Mouse (Mus musculus) hindbrain, postnatal 0 days (tissue): ENCODE results near the gene Krt10. TPM values are rescaled to one million over a fixed set of nuclear protein-coding genes. Genes with fewer than 3 reads are reported as not detected.

ENCODE experiments used
- ATAC-seq: fragments of 200-750 bp; cut with Nextera tagmentation; 2 replicates; pipeline ENCODE4 v1.8.0; 2017; ENCODE audit warnings: mild to moderate bottlenecking, moderate TSS enrichment, moderate library complexity
- DNase-seq: peaks from one replicate; pipeline ENCODE4 v3.0.0-alpha.2; 2015; ENCODE audit warnings: low spot score
- H3K27ac ChIP-seq: fragments of 300-500 bp; sonication (generic); 2 replicates; pipeline ENCODE4 v1.5.1; 2014; ENCODE audit warnings: mild to moderate bottlenecking
- H3K27me3 ChIP-seq: fragments of 300-500 bp; sonication (generic); 2 replicates; pipeline ENCODE4 v1.6.1; 2014; ENCODE audit warnings: low read length, mixed read lengths; ENCODE audit not compliant: insufficient read depth
- H3K36me3 ChIP-seq: fragments of 300-500 bp; sonication (generic); 2 replicates; pipeline ENCODE4 v1.6.1; 2014; ENCODE audit warnings: low read length, mixed read lengths; ENCODE audit not compliant: insufficient read depth
- H3K4me1 ChIP-seq: fragments of 300-500 bp; sonication (generic); 2 replicates; pipeline ENCODE4 v1.6.1; 2014; ENCODE audit warnings: antibody characterized with exemption, low read length, mixed read lengths; ENCODE audit not compliant: insufficient read depth
- H3K4me2 ChIP-seq: fragments of 300-500 bp; sonication (generic); 2 replicates; pipeline ENCODE4 v1.6.1; 2014; ENCODE audit warnings: low read depth, mild to moderate bottlenecking, low read length, moderate library complexity, mixed read lengths
- H3K4me3 ChIP-seq: fragments of 300-500 bp; sonication (generic); 2 replicates; pipeline ENCODE4 v1.5.1; 2014; ENCODE audit warnings: low read length
- H3K9ac ChIP-seq: fragments of 300-500 bp; sonication (generic); replicated peaks from 2 replicates; pipeline ENCODE4 v1.6.1; 2014; ENCODE audit warnings: mild to moderate bottlenecking, low read length, moderate library complexity, mixed read lengths
- H3K9me3 ChIP-seq: fragments of 300-500 bp; sonication (generic); 2 replicates; pipeline ENCODE4 v1.6.1; 2016; ENCODE audit warnings: low read length, mixed read lengths
- CTCF ChIP-seq: IDR thresholded peaks from 2 replicates; pipeline ENCODE4 v1.5.1; 2016; ENCODE audit warnings: antibody characterized with exemption, control low read depth, low read depth
- WGBS: fragments of 180-500 bp; shearing (Covaris S2); extraction: QIAGEN DNeasy Blood & Tissue Kit; methylation state at CpG from one replicate; pipeline ENCODE4 v1.1.7; 2014; 5-methylcytosine and 5-hydroxymethylcytosine counted together
- polyA plus RNA-seq: library from polyadenylated mRNA; unstranded; fragments of >200 nt; fragmentation: Nextera tagmentation; extraction: Ambion mirVana; gene quantifications from 2 replicates; pipeline ENCODE4 v1.2.1, GENCODE M21; 2015
- total RNA-seq: library from RNA; depleted of rRNA; stranded (reverse); fragments of >200 nt; gene quantifications from 2 replicates; pipeline ENCODE4 v1.2.3, GENCODE M21; 2014

Gene Krt10
- total and polyA plus RNA-seq, 2 experiments from 2014 or later, result 1.7 to 40.4 TPM

DNA sequence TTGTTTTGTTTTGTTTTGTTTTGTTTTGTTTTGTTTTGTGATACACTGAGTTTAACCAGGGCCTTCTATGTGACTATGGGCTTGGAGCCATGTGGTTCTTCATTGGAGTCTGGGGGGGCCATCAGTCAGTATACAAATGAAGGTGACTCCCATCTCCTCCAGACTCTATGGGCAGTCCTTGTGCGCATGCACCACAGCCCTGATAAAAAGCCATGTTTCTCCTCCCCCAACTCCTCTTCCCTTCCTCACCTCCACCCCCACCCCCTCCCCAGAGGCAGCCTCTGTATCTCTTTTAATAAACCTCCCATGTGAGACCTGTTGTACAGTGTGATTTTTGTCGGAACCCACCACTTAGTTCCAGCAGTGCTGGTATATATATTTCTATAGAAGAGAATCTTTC is 7.5 kb upstream of the Krt10 start:
- Histone ChIP-seq H3K27ac (no peak overlapping the region), H3K4me2 (no peak overlapping the region), H3K4me3 (no peak overlapping the region), H3K36me3 (no peaks in the 10 kb centered on the region), H3K27me3 (no peaks in the 10 kb centered on the region), H3K4me1 (no peaks in the 10 kb centered on the region), H3K9ac (no peak overlapping the region), H3K9me3 (no peaks in the 10 kb centered on the region)
- ATAC-seq, result no peak
- DNase-seq, result no peak
- WGBS, result 88% methylated on average over 2 of the region's 2 CpGs
- TF ChIP-seq CTCF, result no peak

DNA sequence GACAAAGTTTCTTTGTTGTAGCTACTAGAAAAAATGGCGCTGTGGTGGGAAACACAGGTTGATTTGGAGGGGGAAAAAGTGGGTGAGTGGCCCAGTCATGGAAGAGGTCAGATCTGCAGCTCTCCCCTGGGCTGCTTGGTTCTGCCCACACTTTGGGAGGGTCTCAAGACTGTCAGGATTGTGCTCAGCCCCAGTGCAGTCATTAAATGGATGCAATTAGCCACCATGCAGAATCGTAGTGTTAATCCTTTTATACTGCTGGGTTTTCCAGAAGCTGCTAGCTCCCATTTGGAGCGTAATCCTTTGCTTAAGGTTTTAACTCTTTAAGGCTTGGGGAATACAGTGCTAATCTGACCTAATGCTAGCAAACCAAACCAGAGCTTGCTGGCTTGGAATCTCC is 6.9 kb upstream of the Krt10 start:
- H3K4me1 ChIP-seq, result no peaks in the 10 kb centered on the region
- H3K9ac ChIP-seq, result no peak overlapping the region
- H3K9me3 ChIP-seq, result no peaks in the 10 kb centered on the region
- no peak for TF ChIP-seq CTCF
- H3K27me3 ChIP-seq, result no peaks in the 10 kb centered on the region
- no peaks in the 10 kb centered on the region for H3K36me3 ChIP-seq
- DNase-seq (peak; percentile 14), ATAC-seq (no peak)
- H3K4me2 ChIP-seq, result no peak overlapping the region
- H3K27ac ChIP-seq, result no peak overlapping the region
- no peak overlapping the region for H3K4me3 ChIP-seq
- 52% methylated on average over 3 of the region's 3 CpGs for WGBS

DNA sequence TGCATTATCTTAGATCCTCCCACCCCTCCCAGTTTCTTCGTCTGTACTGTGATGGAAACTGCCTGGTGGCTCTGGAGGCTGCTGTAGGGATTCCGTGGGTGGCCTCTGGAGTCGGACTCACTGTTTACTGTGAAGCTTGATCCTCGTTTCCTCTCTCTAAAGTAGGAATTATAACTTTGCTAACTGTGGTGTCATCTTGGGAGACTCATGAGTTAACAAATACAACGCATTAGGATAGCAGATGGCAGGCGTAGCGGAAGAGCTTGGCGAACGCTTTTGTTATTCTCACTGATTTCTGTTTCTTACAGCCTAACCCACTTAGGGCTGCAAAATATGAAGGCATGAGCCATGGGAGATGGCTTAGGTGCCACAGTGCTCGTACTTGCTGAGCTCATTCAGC is 3.3 kb upstream of the Krt10 start:
- no peaks in the 10 kb centered on the region for H3K27me3 ChIP-seq
- H3K9me3 ChIP-seq, result no peaks in the 10 kb centered on the region
- H3K4me3 ChIP-seq, result no peak overlapping the region
- H3K36me3 ChIP-seq, result no peaks in the 10 kb centered on the region
- H3K9ac ChIP-seq, result no peak overlapping the region
- no peak for DNase-seq
- no peak for TF ChIP-seq CTCF
- no peak overlapping the region for H3K4me2 ChIP-seq
- no peaks in the 10 kb centered on the region for H3K4me1 ChIP-seq
- no peak overlapping the region for H3K27ac ChIP-seq
- no peak for ATAC-seq
- WGBS, result 72% methylated on average over 10 of the region's 10 CpGs

DNA sequence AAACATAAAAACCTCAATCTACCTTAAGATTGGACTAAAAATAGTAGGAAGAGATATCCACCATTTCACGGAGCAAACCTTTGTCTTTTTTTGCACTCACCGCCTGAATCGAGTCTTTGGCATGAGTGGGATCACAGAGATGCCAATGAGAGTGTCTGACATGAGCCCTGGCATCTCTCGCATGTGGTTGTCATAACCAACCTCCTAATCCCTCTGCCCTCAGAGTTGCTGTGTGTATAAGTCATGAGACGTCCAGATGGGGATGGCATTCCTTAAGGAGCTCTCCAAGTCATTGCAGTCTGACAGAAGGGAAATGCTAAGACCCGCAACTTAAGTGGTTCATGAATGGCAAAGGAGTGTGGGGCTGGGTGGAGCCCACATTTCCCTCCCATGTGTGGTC is 2.2 kb upstream of the Krt10 start:
- ATAC-seq (no peak), DNase-seq (no peak)
- H3K9me3 ChIP-seq, result no peaks in the 10 kb centered on the region
- H3K27me3 ChIP-seq, result no peaks in the 10 kb centered on the region
- H3K4me3 ChIP-seq, result no peak overlapping the region
- no peak overlapping the region for H3K27ac ChIP-seq
- 82% methylated on average over 6 of the region's 6 CpGs for WGBS
- H3K4me2 ChIP-seq, result no peak overlapping the region
- no peaks in the 10 kb centered on the region for H3K4me1 ChIP-seq
- no peak for TF ChIP-seq CTCF
- H3K9ac ChIP-seq, result no peak overlapping the region
- no peaks in the 10 kb centered on the region for H3K36me3 ChIP-seq

DNA sequence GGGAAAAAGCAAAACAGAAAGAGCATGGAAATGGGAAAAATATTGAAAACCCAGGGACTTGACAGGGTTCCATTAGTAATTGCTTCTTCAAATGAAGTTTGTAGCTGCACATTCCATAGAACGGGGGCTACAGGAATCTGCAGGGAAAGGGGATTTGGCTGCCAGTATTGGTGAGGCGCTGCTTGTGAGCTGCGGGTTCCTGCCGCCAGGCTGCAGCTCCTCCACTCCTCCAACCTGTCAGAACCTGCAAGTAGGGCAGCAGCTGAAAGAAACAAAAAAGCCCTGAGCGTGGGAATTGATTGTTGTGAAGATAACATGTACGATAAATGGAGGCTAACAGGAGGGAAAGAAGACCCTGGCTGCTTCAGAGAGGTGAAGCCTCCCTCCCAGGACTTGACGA is 1.7 kb upstream of the Krt10 start:
- Histone ChIP-seq H3K27ac (no peak overlapping the region), H3K36me3 (no peaks in the 10 kb centered on the region), H3K9ac (no peak overlapping the region), H3K27me3 (no peaks in the 10 kb centered on the region), H3K4me2 (no peak overlapping the region), H3K4me1 (no peaks in the 10 kb centered on the region), H3K9me3 (no peaks in the 10 kb centered on the region), H3K4me3 (no peak overlapping the region)
- ATAC-seq (no peak), DNase-seq (no peak)
- 80% methylated on average over 7 of the region's 7 CpGs for WGBS
- TF ChIP-seq CTCF, result no peak

DNA sequence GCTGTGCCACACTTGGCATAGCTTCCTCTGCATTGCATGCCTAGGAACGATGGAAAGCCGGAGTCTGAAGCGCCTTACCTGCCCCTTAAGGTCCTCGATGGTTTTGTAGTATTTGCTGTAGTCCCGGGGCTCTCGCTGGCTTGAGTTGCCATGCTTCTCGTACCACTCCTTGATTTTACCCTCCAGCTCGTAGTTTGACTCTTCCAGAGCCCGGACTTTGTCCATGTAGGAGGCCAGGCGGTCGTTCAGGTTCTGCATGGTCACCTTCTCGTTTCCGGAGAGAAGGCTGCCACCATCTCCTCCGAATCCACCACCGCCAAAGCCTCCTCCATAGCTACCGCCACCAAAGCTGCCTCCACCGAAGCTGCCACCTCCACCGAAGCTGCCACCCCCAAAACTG is 503 bp downstream of the Krt10 start:
- no peak overlapping the region for H3K4me2 ChIP-seq
- ATAC-seq (no peak), DNase-seq (no peak)
- no peak for TF ChIP-seq CTCF
- H3K27ac ChIP-seq, result no peak overlapping the region
- H3K4me1 ChIP-seq, result no peaks in the 10 kb centered on the region
- H3K36me3 ChIP-seq, result no peaks in the 10 kb centered on the region
- no peak overlapping the region for H3K4me3 ChIP-seq
- 95% methylated on average over 18 of the region's 18 CpGs for WGBS
- H3K9ac ChIP-seq, result no peak overlapping the region
- no peaks in the 10 kb centered on the region for H3K9me3 ChIP-seq
- H3K27me3 ChIP-seq, result no peaks in the 10 kb centered on the region

DNA sequence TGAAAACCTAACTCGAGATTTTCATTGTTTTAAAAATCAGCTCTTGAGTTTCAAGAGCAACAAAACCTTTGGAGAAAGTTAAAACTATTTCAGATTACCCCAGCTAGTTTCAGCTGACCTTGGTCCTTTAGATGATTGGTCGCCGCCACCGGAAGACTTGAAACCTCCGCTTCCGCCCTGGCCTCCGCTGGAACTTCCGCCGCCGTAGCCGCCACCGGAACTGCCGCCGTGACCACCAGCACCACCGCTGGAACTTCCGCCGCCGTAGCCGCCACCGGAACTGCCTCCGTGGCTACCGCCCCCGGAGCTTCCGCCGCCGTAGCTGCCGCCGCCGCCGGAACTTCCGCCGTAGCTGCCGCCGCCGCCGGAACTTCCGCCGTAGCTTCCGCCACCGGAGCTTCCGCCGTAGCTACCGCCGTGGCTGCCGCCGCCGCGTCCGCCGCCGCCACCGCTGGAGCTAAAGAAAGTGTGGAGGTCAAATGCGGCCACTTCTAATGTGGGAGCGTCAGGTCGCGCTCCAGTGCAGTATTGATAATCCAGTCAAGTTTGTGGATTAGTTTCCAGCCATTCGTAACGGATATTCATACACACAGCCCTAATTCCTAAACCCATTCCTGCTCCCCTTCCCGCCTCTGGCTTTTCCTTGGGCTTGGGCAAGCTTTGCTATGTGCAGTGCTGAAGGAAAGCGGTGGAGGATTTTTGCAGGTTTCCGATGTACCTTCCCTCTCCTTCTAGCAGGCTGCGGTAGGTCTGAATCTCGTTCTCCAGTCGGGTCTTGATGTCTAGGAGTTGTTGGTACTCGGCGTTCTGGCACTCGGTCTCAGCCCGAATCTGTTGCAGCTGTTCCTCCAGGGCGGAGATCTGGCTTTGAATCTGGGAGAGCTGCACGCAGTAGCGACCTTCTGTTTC is 3.1 kb downstream of the Krt10 start:
- TF ChIP-seq CTCF, result no peak

More for the DNA sequence above, 3.1 kb downstream of the Krt10 start:
- 1% methylated on average over 71 of the region's 71 CpGs for WGBS
- peak; percentile 92 for DNase-seq
- peak overlapping the region; percentile 62 for H3K9ac ChIP-seq
- no peaks in the 10 kb centered on the region for H3K9me3 ChIP-seq
- no peaks in the 10 kb centered on the region for H3K27me3 ChIP-seq
- no peaks in the 10 kb centered on the region for H3K4me1 ChIP-seq
- H3K4me2 ChIP-seq, result peak overlapping the region; percentile 69
- H3K27ac ChIP-seq, result peak overlapping the region; percentile 93
- H3K36me3 ChIP-seq, result no peaks in the 10 kb centered on the region
- H3K4me3 ChIP-seq, result peak overlapping the region; percentile 55
- peak; percentile 93 for ATAC-seq
